Mouse (Mus musculus) midbrain, postnatal 0 days (tissue): ENCODE measurements at regions not wholly inside any gene's neighbourhood (a gene's known extent, or its start where the extent isn't known, plus 50 kb on each side); places are given as distances from the start of the nearest gene placed in this dataset.

Source experiments
- ATAC-seq: fragments of 200-750 bp; cut with Nextera tagmentation; 2 replicates; pipeline ENCODE4 v1.8.0; 2017; ENCODE audit warnings: moderate number of reproducible peaks, mild to moderate bottlenecking, moderate TSS enrichment, moderate library complexity; ENCODE audit not compliant: low FRiP score
- DNase-seq: peaks from one replicate; pipeline ENCODE4 v3.0.0-alpha.2; 2015; ENCODE audit warnings: low spot score
- H3K27ac ChIP-seq: fragments of 300-500 bp; sonication (generic); 2 replicates; pipeline ENCODE4 v1.5.1; 2014; ENCODE audit warnings: low read depth, mild to moderate bottlenecking, low read length, mixed read lengths
- H3K27me3 ChIP-seq: fragments of 300-500 bp; sonication (generic); 2 replicates; pipeline ENCODE4 v1.6.1; 2014; ENCODE audit warnings: low read length, control low read depth, mixed read lengths; ENCODE audit not compliant: insufficient read depth
- H3K36me3 ChIP-seq: fragments of 300-500 bp; sonication (generic); 2 replicates; pipeline ENCODE4 v1.6.1; 2014; ENCODE audit warnings: low read length, control low read depth, mixed read lengths; ENCODE audit not compliant: insufficient read depth
- H3K4me1 ChIP-seq: fragments of 300-500 bp; sonication (generic); 2 replicates; pipeline ENCODE4 v1.6.1; 2014; ENCODE audit warnings: mild to moderate bottlenecking, control low read depth, antibody characterized with exemption, low read length, mixed read lengths; ENCODE audit not compliant: insufficient read depth
- H3K4me2 ChIP-seq: fragments of 300-500 bp; sonication (generic); 2 replicates; pipeline ENCODE4 v1.6.1; 2014; ENCODE audit warnings: low read depth, mild to moderate bottlenecking, low read length, mixed read lengths; ENCODE audit not compliant: poor library complexity, severe bottlenecking
- H3K4me3 ChIP-seq: fragments of 300-500 bp; sonication (generic); 2 replicates; pipeline ENCODE4 v1.5.1; 2014; ENCODE audit warnings: low read depth, mild to moderate bottlenecking, low read length, moderate library complexity
- H3K9ac ChIP-seq: fragments of 300-500 bp; sonication (generic); replicated peaks from 2 replicates; pipeline ENCODE4 v1.6.1; 2014; ENCODE audit warnings: mild to moderate bottlenecking, low read length, moderate library complexity, mixed read lengths; ENCODE audit not compliant: poor library complexity, severe bottlenecking
- H3K9me3 ChIP-seq: fragments of 300-500 bp; sonication (generic); 2 replicates; pipeline ENCODE4 v1.6.1; 2016; ENCODE audit warnings: low read length, control low read depth
- CTCF ChIP-seq: IDR thresholded peaks from 2 replicates; pipeline ENCODE4 v1.5.1; 2016; ENCODE audit warnings: antibody characterized with exemption, mild to moderate bottlenecking
- WGBS: fragments of 180-500 bp; shearing (Covaris S2); extraction: QIAGEN DNeasy Blood & Tissue Kit; methylation state at CpG from one replicate; pipeline ENCODE4 v1.1.7; 2014; 5-methylcytosine and 5-hydroxymethylcytosine counted together

DNA sequence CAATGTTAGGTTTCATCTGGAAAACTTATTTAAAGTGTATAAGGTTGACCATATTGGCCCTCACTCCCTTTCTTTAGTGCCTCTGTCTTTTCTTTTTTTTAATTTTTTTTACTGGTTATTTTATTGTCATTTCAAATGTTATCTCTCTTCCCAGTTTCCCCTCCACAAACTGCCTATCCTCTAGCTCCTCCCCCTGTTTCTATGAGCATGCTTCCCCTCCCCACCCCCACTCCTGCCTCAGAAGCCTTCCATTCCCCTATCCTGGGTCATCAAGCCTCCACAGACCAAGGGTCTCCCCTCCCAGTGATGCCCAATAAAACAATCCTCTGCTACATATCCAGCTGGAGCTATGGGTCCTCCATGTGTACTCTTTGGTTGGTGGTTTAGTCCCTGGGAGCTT is 2134.9 kb upstream of the Lrrc6 start:
- Histone ChIP-seq H3K27me3 (no peaks in the 10 kb centered on the region), H3K27ac (no peak overlapping the region), H3K4me1 (no peaks in the 10 kb centered on the region), H3K4me3 (no peak overlapping the region), H3K4me2 (no peak overlapping the region), H3K36me3 (no peaks in the 10 kb centered on the region), H3K9me3 (no peaks in the 10 kb centered on the region), H3K9ac (no peak overlapping the region)
- ATAC-seq: no peak
- no peak for TF ChIP-seq CTCF
- DNase-seq: no peak

DNA sequence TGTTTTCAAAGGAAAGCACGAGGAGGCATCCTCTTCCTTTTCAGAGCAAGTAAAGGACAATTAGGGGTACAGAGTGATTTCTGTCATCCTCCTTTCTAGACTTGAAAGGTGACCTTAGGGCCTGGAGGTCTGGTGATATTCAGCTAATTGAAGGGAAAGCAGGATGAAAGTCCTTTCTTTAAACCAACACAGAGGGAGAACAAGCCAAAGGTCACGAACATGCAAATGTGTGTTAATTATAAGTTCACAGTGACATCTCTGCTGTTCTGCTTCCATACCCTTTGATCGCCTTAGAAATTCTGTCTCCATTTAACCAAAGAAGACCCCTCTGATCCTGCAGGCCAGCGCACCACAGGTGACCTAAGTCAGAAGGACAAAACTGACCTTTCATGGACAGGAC is 2126.3 kb upstream of the Lrrc6 start:
- 74% methylated on average over 4 of the region's 4 CpGs for WGBS
- no peak overlapping the region for H3K4me2 ChIP-seq
- no peaks in the 10 kb centered on the region for H3K27me3 ChIP-seq
- no peak for TF ChIP-seq CTCF
- H3K36me3 ChIP-seq: no peaks in the 10 kb centered on the region
- no peak for ATAC-seq
- H3K4me1 ChIP-seq: no peaks in the 10 kb centered on the region
- H3K9ac ChIP-seq: no peak overlapping the region
- H3K27ac ChIP-seq: no peak overlapping the region
- no peak for DNase-seq
- no peaks in the 10 kb centered on the region for H3K9me3 ChIP-seq
- H3K4me3 ChIP-seq: no peak overlapping the region

DNA sequence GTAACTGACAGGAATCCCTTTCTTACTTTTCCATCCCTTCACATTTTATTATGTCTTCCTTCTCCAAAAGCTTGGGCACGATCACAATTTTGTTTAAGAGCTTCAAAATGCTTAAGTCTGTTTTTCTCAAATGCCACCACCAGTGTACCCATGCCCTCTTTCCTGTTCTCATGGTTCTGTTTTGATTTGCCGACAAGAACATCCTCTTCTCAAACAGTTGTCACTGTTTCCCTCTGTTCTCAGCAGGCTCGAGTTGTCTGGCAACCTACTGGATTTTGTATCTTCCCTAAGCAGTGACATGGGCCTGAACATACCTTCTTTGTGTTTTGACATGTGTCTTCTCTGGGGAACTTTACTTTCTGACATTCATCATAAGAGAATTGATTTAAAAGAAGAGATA is 2124.1 kb upstream of the Lrrc6 start:
- H3K4me1 ChIP-seq: no peaks in the 10 kb centered on the region
- H3K27ac ChIP-seq: no peak overlapping the region
- DNase-seq (no peak), ATAC-seq (no peak)
- no peak for TF ChIP-seq CTCF
- H3K9ac ChIP-seq: no peak overlapping the region
- H3K4me2 ChIP-seq: no peak overlapping the region
- H3K9me3 ChIP-seq: no peaks in the 10 kb centered on the region
- H3K36me3 ChIP-seq: no peaks in the 10 kb centered on the region
- no peaks in the 10 kb centered on the region for H3K27me3 ChIP-seq
- WGBS: 76% methylated on average over 3 of the region's 3 CpGs
- H3K4me3 ChIP-seq: no peak overlapping the region

DNA sequence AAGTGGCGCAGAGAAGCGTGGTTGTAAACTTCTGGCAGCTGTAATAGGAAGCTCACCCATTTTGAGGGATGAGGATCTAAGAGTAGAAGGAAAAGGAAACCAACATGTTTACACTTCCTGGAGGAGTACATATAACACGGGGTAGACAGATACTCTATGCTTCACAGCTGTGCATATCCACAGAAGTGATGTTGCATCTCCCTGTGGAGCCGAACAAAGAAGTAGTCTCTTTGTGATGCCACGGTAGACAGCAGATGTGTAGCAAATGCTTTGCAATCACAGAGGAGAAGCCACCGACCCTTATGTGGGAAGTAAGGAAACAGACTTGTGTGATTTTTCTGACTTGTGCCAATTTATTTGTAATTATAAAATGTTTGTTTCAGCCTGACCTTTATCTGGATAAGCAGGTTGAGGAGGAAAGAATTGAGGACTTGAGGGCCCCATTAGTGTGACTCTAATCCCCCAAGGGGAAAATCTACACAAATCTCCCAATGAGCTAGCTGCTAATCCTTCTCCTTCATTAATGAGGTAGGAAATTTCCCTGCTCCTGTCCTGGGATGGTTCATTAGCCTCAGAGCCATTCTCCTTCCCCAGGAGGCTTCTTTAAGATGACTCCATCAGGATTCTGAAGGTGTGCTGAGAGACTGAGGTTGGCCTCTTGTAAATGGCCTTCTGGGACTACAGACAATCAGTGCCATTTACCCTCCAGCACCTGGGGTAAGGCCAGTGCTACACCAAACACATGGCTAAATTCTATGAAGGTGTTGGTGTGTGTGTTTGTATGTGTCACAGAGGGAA is 2119.9 kb upstream of the Lrrc6 start:
- H3K27ac ChIP-seq: no peak overlapping the region
- H3K9me3 ChIP-seq: no peaks in the 10 kb centered on the region
- H3K4me3 ChIP-seq: no peak overlapping the region
- no peak for DNase-seq
- H3K9ac ChIP-seq: no peak overlapping the region
- 66% methylated on average over 6 of the region's 6 CpGs for WGBS
- no peaks in the 10 kb centered on the region for H3K4me1 ChIP-seq
- no peak for TF ChIP-seq CTCF
- no peak for ATAC-seq
- no peaks in the 10 kb centered on the region for H3K27me3 ChIP-seq
- H3K4me2 ChIP-seq: no peak overlapping the region
- H3K36me3 ChIP-seq: no peaks in the 10 kb centered on the region

DNA sequence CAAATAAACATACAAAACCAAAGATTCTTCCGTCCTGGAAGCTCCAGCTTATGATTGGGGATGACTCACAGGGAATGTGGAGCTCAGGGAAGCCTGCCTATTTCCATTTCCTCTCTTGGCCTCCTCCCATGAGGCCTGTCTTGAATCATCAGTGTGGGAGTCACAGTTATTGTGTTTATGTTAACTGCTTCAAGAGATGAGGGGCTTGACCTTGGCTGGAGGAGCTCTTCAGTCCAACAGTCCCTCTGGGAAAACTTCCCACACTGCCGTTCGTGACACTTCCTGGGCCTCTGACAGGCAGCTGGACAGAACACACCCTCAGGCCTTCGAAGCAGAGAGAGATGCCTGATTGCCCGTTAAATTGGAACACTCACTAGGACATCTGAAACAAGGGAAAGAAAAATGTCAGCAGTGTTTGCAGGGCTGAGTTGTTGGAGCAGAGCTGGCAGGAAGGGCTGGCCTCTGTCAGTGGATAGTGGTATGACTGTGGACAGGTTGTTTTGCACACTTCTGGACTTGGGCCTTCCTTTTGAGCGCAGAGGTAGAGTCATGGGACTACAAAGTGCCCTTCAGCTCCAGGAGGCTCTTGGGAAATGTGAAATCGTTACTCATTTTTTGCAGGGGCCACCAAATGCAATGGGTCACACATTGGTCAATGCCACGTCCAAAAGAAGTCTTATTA is 2105.5 kb upstream of the Lrrc6 start:
- TF ChIP-seq CTCF: no peak
- no peak for ATAC-seq
- H3K27ac ChIP-seq: no peak overlapping the region

DNA sequence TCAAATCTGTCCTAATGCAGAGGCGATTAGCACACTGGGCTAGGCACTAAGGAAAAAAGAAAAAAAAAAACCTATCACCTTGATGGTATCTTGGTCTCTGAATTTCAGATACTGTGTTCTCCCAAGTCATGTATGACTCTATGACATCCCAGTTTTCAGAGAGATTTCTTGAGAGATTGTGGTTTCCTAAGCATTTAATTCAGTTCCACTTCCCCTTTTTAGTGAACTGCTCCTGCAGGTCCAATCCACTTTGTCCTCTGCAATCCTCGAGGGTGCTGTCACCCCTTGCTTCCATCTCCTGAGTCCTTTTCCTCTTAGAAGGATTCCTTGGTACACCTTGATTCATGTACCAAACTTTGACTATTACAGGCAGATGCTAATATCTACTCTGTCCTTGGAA is 2104.8 kb upstream of the Lrrc6 start:
- H3K4me3 ChIP-seq: no peak overlapping the region
- no peaks in the 10 kb centered on the region for H3K27me3 ChIP-seq
- WGBS: 91% methylated on average over 2 of the region's 2 CpGs
- no peak overlapping the region for H3K27ac ChIP-seq
- no peak for ATAC-seq
- no peak overlapping the region for H3K9ac ChIP-seq
- DNase-seq: no peak
- H3K4me2 ChIP-seq: no peak overlapping the region
- H3K36me3 ChIP-seq: no peaks in the 10 kb centered on the region
- TF ChIP-seq CTCF: no peak
- H3K4me1 ChIP-seq: no peaks in the 10 kb centered on the region
- no peaks in the 10 kb centered on the region for H3K9me3 ChIP-seq

More for the DNA sequence above, 2105.5 kb upstream of the Lrrc6 start:
- H3K9ac ChIP-seq: no peak overlapping the region
- H3K4me1 ChIP-seq: no peaks in the 10 kb centered on the region
- H3K9me3 ChIP-seq: no peaks in the 10 kb centered on the region
- H3K36me3 ChIP-seq: no peaks in the 10 kb centered on the region
- 75% methylated on average over 8 of the region's 8 CpGs for whole genome bisulfite sequencing
- no peak overlapping the region for H3K4me3 ChIP-seq
- H3K4me2 ChIP-seq: no peak overlapping the region
- peak; percentile 39 for DNase-seq
- no peaks in the 10 kb centered on the region for H3K27me3 ChIP-seq
